Mouse (Mus musculus) midbrain, embryonic 12.5 days (tissue): ENCODE data around the gene 4930452B06Rik. TPM values are rescaled to one million over a fixed set of nuclear protein-coding genes. Genes with fewer than 3 reads are reported as not detected.

Experiments
- ATAC-seq: fragments of 200-750 bp; cut with Nextera tagmentation; 2 replicates; pipeline ENCODE4 v1.8.0; 2017; ENCODE audit warnings: low read depth, moderate TSS enrichment, moderate library complexity; ENCODE audit not compliant: low FRiP score
- H3K27ac ChIP-seq: fragments of 300-500 bp; sonication (generic); replicated peaks from 2 replicates; pipeline ENCODE4 v1.5.1; 2016; ENCODE audit warnings: mild to moderate bottlenecking
- H3K27me3 ChIP-seq: fragments of 300-500 bp; sonication (generic); 2 replicates; pipeline ENCODE4 v1.6.1; 2016; ENCODE audit warnings: mild to moderate bottlenecking
- H3K36me3 ChIP-seq: fragments of 300-500 bp; sonication (generic); 2 replicates; pipeline ENCODE4 v1.6.1; 2016
- H3K4me1 ChIP-seq: fragments of 300-500 bp; sonication (generic); 2 replicates; pipeline ENCODE4 v1.6.1; 2016
- H3K4me2 ChIP-seq: fragments of 300-500 bp; sonication (generic); replicated peaks from 2 replicates; pipeline ENCODE4 v1.6.1; 2016; ENCODE audit warnings: mild to moderate bottlenecking, moderate library complexity
- H3K4me3 ChIP-seq: fragments of 300-500 bp; sonication (generic); 2 replicates; pipeline ENCODE4 v1.5.1; 2016; ENCODE audit warnings: mild to moderate bottlenecking
- H3K9ac ChIP-seq: fragments of 300-500 bp; sonication (generic); replicated peaks from 2 replicates; pipeline ENCODE4 v1.6.1; 2016; ENCODE audit warnings: mild to moderate bottlenecking, moderate library complexity
- H3K9me3 ChIP-seq: fragments of 300-500 bp; sonication (generic); 2 replicates; pipeline ENCODE4 v1.6.1; 2016; ENCODE audit warnings: mild to moderate bottlenecking
- WGBS: fragments of 180-500 bp; shearing (Covaris S2); methylation state at CpG from one replicate; pipeline ENCODE4 v1.1.7; 2016; 5-methylcytosine and 5-hydroxymethylcytosine counted together
- polyA plus RNA-seq: library from polyadenylated mRNA; unstranded; fragments of >200 nt; fragmentation: Nextera tagmentation; extraction: Ambion mirVana; gene quantifications from 2 replicates; pipeline ENCODE4 v1.2.1, GENCODE M21; 2016

The 4930452B06Rik gene
- polyA plus RNA-seq, 1 experiment from 2014 or later = 9.1 TPM

- ATAC-seq = no peak
- Histone ChIP-seq H3K9ac (no peak overlapping the region), H3K27me3 (no peaks in the 10 kb centered on the region), H3K27ac (no peak overlapping the region), H3K4me1 (no peaks in the 10 kb centered on the region), H3K4me2 (no peak overlapping the region), H3K36me3 (no peaks in the 10 kb centered on the region), H3K4me3 (no peak overlapping the region), H3K9me3 (no peaks in the 10 kb centered on the region)
- WGBS = 89% methylated on average over 3 of the region's 3 CpGs
These were observed 152.0 kb downstream of the 4930452B06Rik start for GRCm38 (mm10) chr14:8514071-8514470.

- Histone ChIP-seq H3K27ac (no peak overlapping the region), H3K9ac (no peak overlapping the region), H3K4me3 (no peak overlapping the region), H3K4me2 (no peak overlapping the region), H3K27me3 (no peaks in the 10 kb centered on the region), H3K36me3 (no peaks in the 10 kb centered on the region), H3K9me3 (no peaks in the 10 kb centered on the region), H3K4me1 (no peaks in the 10 kb centered on the region)
- no peak; the same call in 1 of the 2 replicates for ATAC-seq
- WGBS = 83% methylated on average over 4 of the region's 4 CpGs
These were observed 154.8 kb downstream of the 4930452B06Rik start for GRCm38 (mm10) chr14:8511276-8511675.

- H3K9ac ChIP-seq = no peak overlapping the region
- H3K9me3 ChIP-seq = no peaks in the 10 kb centered on the region
- WGBS = 90% methylated on average over 10 of the region's 10 CpGs
- no peak overlapping the region for H3K27ac ChIP-seq
- no peaks in the 10 kb centered on the region for H3K4me1 ChIP-seq
- H3K4me3 ChIP-seq = no peak overlapping the region
- no peaks in the 10 kb centered on the region for H3K36me3 ChIP-seq
- no peak for ATAC-seq
- no peak overlapping the region for H3K4me2 ChIP-seq
- no peaks in the 10 kb centered on the region for H3K27me3 ChIP-seq
These were observed 155.6 kb downstream of the 4930452B06Rik start for GRCm38 (mm10) chr14:8510288-8510959.

- ATAC-seq = no peak
- H3K4me1 ChIP-seq = no peaks in the 10 kb centered on the region
- H3K4me2 ChIP-seq = no peak overlapping the region
- no peaks in the 10 kb centered on the region for H3K27me3 ChIP-seq
- no peak overlapping the region for H3K4me3 ChIP-seq
- no peaks in the 10 kb centered on the region for H3K9me3 ChIP-seq
- H3K9ac ChIP-seq = no peak overlapping the region
- no peaks in the 10 kb centered on the region for H3K36me3 ChIP-seq
- H3K27ac ChIP-seq = no peak overlapping the region
These were observed 157.4 kb downstream of the 4930452B06Rik start for GRCm38 (mm10) chr14:8508669-8509068.

GRCm38 (mm10) chr14:8504206-8504605 is 161.8 kb downstream of the 4930452B06Rik start:
- Histone ChIP-seq H3K27me3 (no peaks in the 10 kb centered on the region), H3K27ac (no peak overlapping the region), H3K9ac (no peak overlapping the region), H3K4me1 (no peaks in the 10 kb centered on the region), H3K4me2 (no peak overlapping the region), H3K4me3 (no peak overlapping the region), H3K36me3 (no peaks in the 10 kb centered on the region), H3K9me3 (no peaks in the 10 kb centered on the region)
- no peak for ATAC-seq
- 92% methylated on average over 2 of the region's 2 CpGs for WGBS

GRCm38 (mm10) chr14:8503345-8503744 is 162.7 kb downstream of the 4930452B06Rik start:
- Histone ChIP-seq H3K36me3 (no peaks in the 10 kb centered on the region), H3K4me2 (no peak overlapping the region), H3K9ac (no peak overlapping the region), H3K27me3 (no peaks in the 10 kb centered on the region), H3K4me1 (no peaks in the 10 kb centered on the region), H3K4me3 (no peak overlapping the region), H3K27ac (no peak overlapping the region), H3K9me3 (no peaks in the 10 kb centered on the region)
- ATAC-seq = no peak
- WGBS = 93% methylated on average over 3 of the region's 3 CpGs

- no peak overlapping the region for H3K9ac ChIP-seq
- no peaks in the 10 kb centered on the region for H3K27me3 ChIP-seq
- no peak overlapping the region for H3K27ac ChIP-seq
- ATAC-seq = no peak
- H3K4me3 ChIP-seq = no peak overlapping the region
- 88% methylated on average over 5 of the region's 5 CpGs for WGBS
- H3K4me2 ChIP-seq = no peak overlapping the region
- H3K36me3 ChIP-seq = no peaks in the 10 kb centered on the region
- no peaks in the 10 kb centered on the region for H3K4me1 ChIP-seq
- no peaks in the 10 kb centered on the region for H3K9me3 ChIP-seq
These were observed 163.5 kb downstream of the 4930452B06Rik start for GRCm38 (mm10) chr14:8502496-8502895.

GRCm38 (mm10) chr14:8495691-8496090 is 170.3 kb downstream of the 4930452B06Rik start:
- no peaks in the 10 kb centered on the region for H3K4me1 ChIP-seq
- no peaks in the 10 kb centered on the region for H3K36me3 ChIP-seq
- H3K27me3 ChIP-seq = no peaks in the 10 kb centered on the region
- WGBS = 95% methylated on average over 2 of the region's 2 CpGs
- H3K9me3 ChIP-seq = no peaks in the 10 kb centered on the region
- H3K4me3 ChIP-seq = no peak overlapping the region
- no peak overlapping the region for H3K27ac ChIP-seq
- no peak overlapping the region for H3K9ac ChIP-seq
- H3K4me2 ChIP-seq = no peak overlapping the region
- no peak for ATAC-seq

GRCm38 (mm10) chr14:8494952-8495351 is 171.1 kb downstream of the 4930452B06Rik start:
- no peak for ATAC-seq
- no peaks in the 10 kb centered on the region for H3K36me3 ChIP-seq
- no peaks in the 10 kb centered on the region for H3K9me3 ChIP-seq
- H3K4me1 ChIP-seq = no peaks in the 10 kb centered on the region
- no peak overlapping the region for H3K9ac ChIP-seq
- H3K27me3 ChIP-seq = no peaks in the 10 kb centered on the region
- H3K27ac ChIP-seq = no peak overlapping the region
- WGBS = 74% methylated on average over 4 of the region's 4 CpGs
- H3K4me2 ChIP-seq = no peak overlapping the region
- H3K4me3 ChIP-seq = no peak overlapping the region

GRCm38 (mm10) chr14:8494260-8494659 is 171.8 kb downstream of the 4930452B06Rik start:
- no peak overlapping the region for H3K4me3 ChIP-seq
- H3K9ac ChIP-seq = no peak overlapping the region
- no peak overlapping the region for H3K4me2 ChIP-seq
- no peak for ATAC-seq
- 78% methylated on average over 1 of the region's 1 CpGs for WGBS
- no peaks in the 10 kb centered on the region for H3K9me3 ChIP-seq
- H3K27me3 ChIP-seq = no peaks in the 10 kb centered on the region
- H3K27ac ChIP-seq = no peak overlapping the region
- no peaks in the 10 kb centered on the region for H3K4me1 ChIP-seq
- H3K36me3 ChIP-seq = no peaks in the 10 kb centered on the region

GRCm38 (mm10) chr14:8478098-8478497 is 187.9 kb downstream of the 4930452B06Rik start:
- Histone ChIP-seq H3K36me3 (no peaks in the 10 kb centered on the region), H3K27ac (no peak overlapping the region), H3K9me3 (no peaks in the 10 kb centered on the region), H3K27me3 (no peaks in the 10 kb centered on the region), H3K9ac (no peak overlapping the region), H3K4me2 (no peak overlapping the region), H3K4me3 (no peak overlapping the region), H3K4me1 (peaks cover 6% of the 10 kb centered on the region; the same call in 1 of the 2 replicates)
- no peak for ATAC-seq
- WGBS = 66% methylated on average over 5 of the region's 5 CpGs

- peaks cover 6% of the 10 kb centered on the region; the same call in 1 of the 2 replicates for H3K4me1 ChIP-seq
- H3K9me3 ChIP-seq = no peaks in the 10 kb centered on the region
- H3K4me3 ChIP-seq = no peak overlapping the region
- no peaks in the 10 kb centered on the region for H3K27me3 ChIP-seq
- ATAC-seq = no peak
- H3K4me2 ChIP-seq = no peak overlapping the region
- no peak overlapping the region for H3K27ac ChIP-seq
- 63% methylated on average over 8 of the region's 8 CpGs for WGBS
- H3K36me3 ChIP-seq = no peaks in the 10 kb centered on the region
- no peak overlapping the region for H3K9ac ChIP-seq
These were observed 188.7 kb downstream of the 4930452B06Rik start for GRCm38 (mm10) chr14:8477348-8477747.

GRCm38 (mm10) chr14:8476606-8477005 is 189.4 kb downstream of the 4930452B06Rik start:
- no peak for ATAC-seq
- H3K9me3 ChIP-seq = no peaks in the 10 kb centered on the region

More at GRCm38 (mm10) chr14:8476606-8477005, 189.4 kb downstream of the 4930452B06Rik start:
- H3K4me1 ChIP-seq = peaks cover 6% of the 10 kb centered on the region; the same call in 1 of the 2 replicates
- no peaks in the 10 kb centered on the region for H3K27me3 ChIP-seq
- no peak overlapping the region for H3K4me2 ChIP-seq
- H3K4me3 ChIP-seq = no peak overlapping the region
- no peaks in the 10 kb centered on the region for H3K36me3 ChIP-seq
- H3K27ac ChIP-seq = no peak overlapping the region
- H3K9ac ChIP-seq = no peak overlapping the region
- 58% methylated on average over 3 of the region's 3 CpGs for WGBS
